Mouse (Mus musculus) forebrain, embryonic 11.5 days (tissue): ENCODE results near the gene Gm11549. TPM values are rescaled to one million over a fixed set of nuclear protein-coding genes. Genes with fewer than 3 reads are reported as not detected.

ENCODE experiments used
- ATAC-seq: fragments of 200-750 bp; cut with Nextera tagmentation; replicated peaks from 2 replicates; pipeline ENCODE4 v1.8.0; 2017; ENCODE audit warnings: moderate TSS enrichment; ENCODE audit not compliant: low FRiP score
- DNase-seq: peaks from one replicate; pipeline ENCODE4 v3.0.0-alpha.2; 2017; ENCODE audit warnings: low spot score
- H3K27ac ChIP-seq: fragments of 300-500 bp; sonication (generic); 2 replicates; pipeline ENCODE4 v1.5.1; 2014; ENCODE audit warnings: low read depth, low read length
- H3K27me3 ChIP-seq: fragments of 300-500 bp; sonication (generic); 2 replicates; pipeline ENCODE4 v1.6.1; 2014; ENCODE audit warnings: mild to moderate bottlenecking, low read length, mixed read lengths; ENCODE audit not compliant: control insufficient read depth, insufficient read depth
- H3K36me3 ChIP-seq: fragments of 300-500 bp; sonication (generic); 2 replicates; pipeline ENCODE4 v1.6.1; 2014; ENCODE audit warnings: mild to moderate bottlenecking, low read length, moderate library complexity, mixed read lengths; ENCODE audit not compliant: control insufficient read depth, insufficient read depth
- H3K4me1 ChIP-seq: fragments of 300-500 bp; sonication (generic); replicated peaks from 2 replicates; pipeline ENCODE4 v1.6.1; 2014; ENCODE audit warnings: low read length, mixed read lengths; ENCODE audit not compliant: control insufficient read depth, insufficient read depth
- H3K4me2 ChIP-seq: fragments of 300-500 bp; sonication (generic); 2 replicates; pipeline ENCODE4 v1.6.1; 2014; ENCODE audit warnings: low read depth, mild to moderate bottlenecking, low read length, moderate library complexity, mixed read lengths; ENCODE audit not compliant: severe bottlenecking
- H3K4me3 ChIP-seq: fragments of 300-500 bp; sonication (generic); 2 replicates; pipeline ENCODE4 v1.5.1; 2014; ENCODE audit warnings: low read depth, low read length
- H3K9ac ChIP-seq: fragments of 300-500 bp; sonication (generic); 2 replicates; pipeline ENCODE4 v1.6.1; 2014; ENCODE audit warnings: low read length
- H3K9me3 ChIP-seq: fragments of 300-500 bp; sonication (generic); 2 replicates; pipeline ENCODE4 v1.6.1; 2016; ENCODE audit warnings: low read length, mixed read lengths; ENCODE audit not compliant: control insufficient read depth
- WGBS: fragments of 180-500 bp; shearing (Covaris S2); extraction: QIAGEN DNeasy Blood & Tissue Kit; methylation state at CpG from one replicate; pipeline ENCODE4 v1.1.7; 2014; 5-methylcytosine and 5-hydroxymethylcytosine counted together
- polyA plus RNA-seq: library from polyadenylated mRNA; unstranded; fragments of >200 nt; fragmentation: Nextera tagmentation; extraction: Ambion mirVana; gene quantifications from 2 replicates; pipeline ENCODE4 v1.2.1, GENCODE M21; 2014

The Gm11549 gene
- polyA plus RNA-seq, 1 experiment from 2014 or later, result 0.99 TPM

DNA sequence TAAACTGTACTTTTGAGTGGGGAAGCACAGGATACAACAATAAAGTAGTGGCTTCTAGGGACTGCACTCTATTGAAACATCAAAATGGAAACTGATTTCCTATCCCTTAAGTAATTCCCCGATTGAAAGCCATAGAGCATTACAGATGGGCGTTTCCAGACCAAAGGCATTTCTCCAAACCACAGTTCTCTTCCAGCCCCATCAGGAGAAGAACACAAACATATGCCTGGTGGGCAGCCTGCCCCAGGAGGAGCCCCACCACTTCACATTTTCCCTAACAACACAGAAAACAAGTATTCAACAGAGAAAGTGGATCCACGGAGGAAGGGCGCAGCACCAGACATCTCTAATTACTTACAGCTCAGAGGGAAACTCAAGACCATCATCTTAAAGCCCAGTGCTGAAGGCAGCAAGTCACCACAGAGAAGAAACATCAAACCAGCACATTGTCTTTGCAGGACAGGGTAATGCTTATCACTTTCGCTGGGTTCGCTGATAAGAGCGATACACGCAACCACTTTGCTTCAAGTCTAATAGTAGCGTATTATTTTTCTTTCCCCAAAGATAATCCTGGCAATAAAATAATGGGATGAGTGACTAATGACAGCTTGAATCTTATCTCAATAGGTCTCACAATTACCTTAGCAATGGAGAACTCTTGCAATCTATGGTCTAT lies 28.8 kb downstream of the Gm11549 start:
- Histone ChIP-seq H3K4me1 (no peaks in the 10 kb centered on the region), H3K4me2 (no peak overlapping the region), H3K9ac (no peak overlapping the region), H3K27ac (no peak overlapping the region), H3K27me3 (no peaks in the 10 kb centered on the region), H3K36me3 (no peaks in the 10 kb centered on the region), H3K9me3 (no peaks in the 10 kb centered on the region), H3K4me3 (no peak overlapping the region)
- WGBS, result 92% methylated on average over 9 of the region's 9 CpGs
- ATAC-seq (no peak), DNase-seq (no peak)

- H3K4me2 ChIP-seq, result no peak overlapping the region
- no peak overlapping the region for H3K4me3 ChIP-seq
- H3K36me3 ChIP-seq, result no peaks in the 10 kb centered on the region
- no peak overlapping the region for H3K9ac ChIP-seq
- H3K4me1 ChIP-seq, result no peaks in the 10 kb centered on the region
- no peak overlapping the region for H3K27ac ChIP-seq
- no peak for DNase-seq
- 90% methylated on average over 5 of the region's 5 CpGs for WGBS
- no peaks in the 10 kb centered on the region for H3K9me3 ChIP-seq
- ATAC-seq, result no peak
- H3K27me3 ChIP-seq, result no peaks in the 10 kb centered on the region
Observed at GRCm38 (mm10) chr3:36491535-36491934, 30.1 kb downstream of the Gm11549 start.

GRCm38 (mm10) chr3:36489590-36489910 lies 32.1 kb downstream of the Gm11549 start:
- H3K4me1 ChIP-seq, result no peaks in the 10 kb centered on the region
- no peak overlapping the region for H3K4me2 ChIP-seq
- WGBS, result 97% methylated on average over 1 of the region's 1 CpGs

DNA sequence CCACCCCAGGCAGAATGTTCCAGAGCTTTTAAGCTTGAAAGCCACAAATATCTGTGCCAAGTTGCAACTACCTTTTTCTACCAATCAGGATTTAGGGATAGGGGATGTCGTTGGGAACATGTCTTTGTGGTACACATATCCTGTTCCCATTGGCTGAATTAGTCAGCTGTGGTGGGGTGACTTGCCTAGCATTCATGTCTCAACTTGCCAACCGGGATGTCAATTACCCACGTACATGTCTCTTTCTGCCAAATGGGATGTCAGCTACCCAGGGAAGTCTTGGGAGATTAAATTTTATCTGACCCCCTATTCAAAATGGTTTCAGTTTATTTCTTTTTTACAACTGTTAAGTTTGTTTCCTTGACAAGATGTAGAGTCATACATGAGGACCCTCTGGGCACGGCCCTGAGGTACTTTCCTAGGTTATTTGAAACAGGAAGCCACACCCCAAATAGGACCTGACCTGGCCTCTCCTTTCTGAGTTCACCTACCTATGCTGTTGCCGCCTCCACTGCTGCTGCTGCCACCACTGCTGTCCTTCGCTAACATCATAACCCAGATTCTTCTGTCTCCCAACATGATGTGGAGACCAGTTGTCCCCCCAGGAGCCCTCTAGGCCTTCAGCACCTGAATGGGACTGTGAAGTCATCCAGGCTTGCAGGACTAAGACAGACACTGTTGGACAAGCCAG lies 32.6 kb downstream of the Gm11549 start:
- WGBS, result 86% methylated on average over 6 of the region's 6 CpGs
- H3K4me2 ChIP-seq, result no peak overlapping the region
- no peak overlapping the region for H3K9ac ChIP-seq
- H3K4me1 ChIP-seq, result no peaks in the 10 kb centered on the region
- DNase-seq (no peak), ATAC-seq (no peak)
- H3K27me3 ChIP-seq, result no peaks in the 10 kb centered on the region
- no peaks in the 10 kb centered on the region for H3K9me3 ChIP-seq
- no peak overlapping the region for H3K4me3 ChIP-seq
- no peaks in the 10 kb centered on the region for H3K36me3 ChIP-seq
- H3K27ac ChIP-seq, result no peak overlapping the region

More at GRCm38 (mm10) chr3:36489590-36489910, 32.1 kb downstream of the Gm11549 start:
- H3K9ac ChIP-seq, result no peak overlapping the region
- ATAC-seq, result no peak
- H3K4me3 ChIP-seq, result no peak overlapping the region
- H3K27me3 ChIP-seq, result no peaks in the 10 kb centered on the region
- DNase-seq, result no peak
- H3K27ac ChIP-seq, result no peak overlapping the region
- H3K9me3 ChIP-seq, result no peaks in the 10 kb centered on the region
- no peaks in the 10 kb centered on the region for H3K36me3 ChIP-seq

DNA sequence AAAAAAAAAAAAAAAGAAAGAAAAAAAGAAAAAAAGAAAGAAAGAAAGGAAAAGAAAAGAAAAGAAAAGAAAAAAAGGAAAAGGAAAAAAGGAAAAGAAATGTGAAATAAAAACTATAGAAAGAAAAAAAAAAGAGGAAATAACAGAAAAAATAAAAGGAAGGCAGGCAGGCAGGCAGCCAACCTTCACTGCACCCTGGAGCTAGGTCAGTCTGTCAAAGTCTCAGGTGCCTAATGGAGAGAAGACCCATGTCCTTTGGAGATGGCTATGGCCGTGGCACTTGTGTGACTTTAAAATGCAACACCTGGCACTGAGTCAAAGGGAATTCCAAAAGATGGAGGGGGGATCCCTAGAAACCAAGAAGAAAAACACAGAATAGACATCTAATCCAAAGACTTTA lies 33.2 kb downstream of the Gm11549 start:
- no peak for DNase-seq
- 88% methylated on average over 1 of the region's 1 CpGs for WGBS

DNA sequence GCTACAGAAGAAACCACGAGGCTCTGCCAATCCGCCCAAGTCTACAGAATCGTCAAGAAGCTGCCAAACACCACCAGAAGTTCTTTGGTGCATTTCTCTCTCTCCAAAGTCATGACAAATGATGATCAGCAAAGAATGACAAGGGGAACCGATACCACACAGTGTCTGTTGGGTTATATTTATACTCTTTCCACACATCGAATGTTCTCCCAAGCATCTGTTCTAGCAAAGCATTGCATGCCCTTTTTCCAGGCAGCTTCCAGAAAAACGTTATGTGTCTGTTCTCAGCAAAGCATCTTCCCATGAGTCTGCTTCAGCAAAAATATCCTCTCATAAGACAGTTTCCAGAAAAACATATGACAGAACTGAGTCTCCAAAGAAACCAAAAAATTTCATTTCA lies 34.7 kb downstream of the Gm11549 start:
- DNase-seq (no peak), ATAC-seq (no peak)
- no peak overlapping the region for H3K27ac ChIP-seq
- H3K4me2 ChIP-seq, result no peak overlapping the region
- no peaks in the 10 kb centered on the region; the same call in 1 of the 2 replicates for H3K4me1 ChIP-seq
- 89% methylated on average over 6 of the region's 6 CpGs for WGBS
- no peaks in the 10 kb centered on the region for H3K9me3 ChIP-seq
- no peak overlapping the region for H3K9ac ChIP-seq
- H3K4me3 ChIP-seq, result no peak overlapping the region
- H3K27me3 ChIP-seq, result no peaks in the 10 kb centered on the region
- no peaks in the 10 kb centered on the region for H3K36me3 ChIP-seq

More for the DNA sequence above, 33.2 kb downstream of the Gm11549 start:
- no peak overlapping the region for H3K27ac ChIP-seq
- no peaks in the 10 kb centered on the region for H3K4me1 ChIP-seq
- no peaks in the 10 kb centered on the region for H3K9me3 ChIP-seq
- H3K36me3 ChIP-seq, result no peaks in the 10 kb centered on the region
- no peak for ATAC-seq
- no peak overlapping the region for H3K4me2 ChIP-seq
- no peaks in the 10 kb centered on the region for H3K27me3 ChIP-seq
- no peak overlapping the region for H3K9ac ChIP-seq
- no peak overlapping the region for H3K4me3 ChIP-seq

DNA sequence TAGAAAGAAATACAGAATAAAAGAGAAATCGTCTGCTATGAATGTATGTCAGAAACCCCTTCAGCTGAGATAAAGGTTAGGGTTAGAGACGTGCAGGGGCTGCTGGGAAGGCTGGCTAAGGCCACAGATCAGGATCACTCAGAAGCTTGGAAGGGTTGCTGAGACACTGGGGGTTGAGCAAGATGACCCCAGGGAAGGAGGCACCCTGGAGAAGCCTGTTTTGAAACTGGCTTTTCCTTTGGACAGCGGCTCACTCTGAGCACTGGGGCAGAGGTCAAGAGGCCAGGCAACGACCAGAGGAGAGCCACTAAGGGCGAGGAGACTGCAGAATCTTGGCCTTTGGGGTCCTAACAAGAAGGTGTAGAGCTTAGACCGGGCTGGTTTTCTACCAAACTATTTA lies 35.4 kb downstream of the Gm11549 start:
- 56% methylated on average over 6 of the region's 6 CpGs for WGBS
- Histone ChIP-seq H3K27me3 (no peaks in the 10 kb centered on the region), H3K9ac (no peak overlapping the region), H3K4me3 (no peak overlapping the region), H3K36me3 (no peaks in the 10 kb centered on the region), H3K9me3 (no peaks in the 10 kb centered on the region), H3K4me2 (no peak overlapping the region), H3K27ac (no peak overlapping the region), H3K4me1 (no peaks in the 10 kb centered on the region; the same call in 1 of the 2 replicates)
- ATAC-seq (no peak), DNase-seq (no peak)

- DNase-seq (no peak), ATAC-seq (no peak)
- Histone ChIP-seq H3K4me1 (no peaks in the 10 kb centered on the region; the same call in 1 of the 2 replicates), H3K4me2 (no peak overlapping the region), H3K9ac (no peak overlapping the region), H3K4me3 (no peak overlapping the region), H3K36me3 (no peaks in the 10 kb centered on the region), H3K27ac (no peak overlapping the region), H3K9me3 (no peaks in the 10 kb centered on the region), H3K27me3 (no peaks in the 10 kb centered on the region)
- WGBS, result 97% methylated on average over 4 of the region's 4 CpGs
Observed at GRCm38 (mm10) chr3:36484292-36484691, 37.3 kb downstream of the Gm11549 start.

- Histone ChIP-seq H3K27me3 (no peaks in the 10 kb centered on the region), H3K36me3 (no peaks in the 10 kb centered on the region), H3K4me1 (peaks cover 3% of the 10 kb centered on the region; the same call in 1 of the 2 replicates), H3K9me3 (no peaks in the 10 kb centered on the region), H3K4me2 (no peak overlapping the region), H3K9ac (no peak overlapping the region), H3K27ac (no peak overlapping the region), H3K4me3 (no peak overlapping the region)
- ATAC-seq (no peak), DNase-seq (no peak)
- WGBS, result 34% methylated on average over 9 of the region's 9 CpGs
Observed at GRCm38 (mm10) chr3:36482940-36483339, 38.7 kb downstream of the Gm11549 start.
